Comparison of ENCODE assay signal across 23 mouse cellular contexts in the genomic region with DNA sequence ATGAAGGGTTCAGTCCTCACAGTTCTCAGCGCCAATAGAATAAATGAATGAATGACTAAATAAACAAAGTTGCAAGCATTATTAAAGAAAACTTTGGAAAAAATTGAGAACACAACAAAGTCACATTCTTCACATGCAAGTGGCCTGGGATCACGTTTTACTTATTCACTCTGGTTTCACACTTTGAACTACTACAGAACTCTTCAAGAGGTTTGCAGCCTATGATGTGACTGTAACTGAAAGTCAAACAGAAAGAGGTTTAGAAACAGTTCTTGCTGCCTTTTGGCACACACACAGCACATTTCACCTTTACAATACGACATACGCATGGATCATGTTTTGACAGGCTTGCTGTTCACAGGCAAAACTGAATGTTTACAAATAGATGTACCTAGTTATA. TPM values are rescaled to one million over a fixed set of nuclear protein-coding genes. Genes with fewer than 3 reads are reported as not detected.
DNase-seq lines count a peak whose midpoint lies in the region; ATAC-seq and TF ChIP-seq lines count a peak whose summit lies in the region.
"Had no signal": no experiment of that assay in that cellular context is flagged by ENCODE, and none has a peak within 500 bp of the region (broad histone marks: within the 10 kb centered on the region; RNA-seq: fewer than 3 reads in every experiment).

No protein-coding gene starts in this region.

- peak; percentile 62 for ATAC-seq in lung, postnatal 0 days
- ATAC-seq in megakaryocyte, adult 5-6 weeks (ENCODE audit: poor library complexity, severe bottlenecking), result no peak
- ATAC-seq: forebrain, embryonic 14.5 days; forebrain, embryonic 16.5 days had no signal

- peaks cover 4% of the 10 kb centered on the region for H3K4me1 ChIP-seq in heart, adult 2 months (ENCODE audit: control insufficient read depth, insufficient read depth, low read length)
- H3K4me1 ChIP-seq in lung, postnatal 0 days (ENCODE audit: insufficient read depth, low read depth, low read length), result no peaks in the 10 kb centered on the region
- peaks cover 7% of the 10 kb centered on the region; the same call in 1 of the 2 replicates for H3K4me1 ChIP-seq in embryonic fibroblast, embryonic 13.5 days (ENCODE audit: control insufficient read depth, insufficient read depth, low read length)
- H3K4me1 ChIP-seq: embryonic facial prominence, embryonic 10.5 days; embryonic facial prominence, embryonic 12.5 days; forebrain, embryonic 10.5 days; forebrain, embryonic 12.5 days had no signal

- no peak for TF ChIP-seq POLR2A in heart, adult 2 months (IDR thresholded peaks at IDR 0.05; ENCODE audit: insufficient read depth, low read depth, low read length)
- TF ChIP-seq POLR2A in embryonic fibroblast, embryonic 13.5 days (IDR thresholded peaks at IDR 0.05; ENCODE audit: low read depth, low read length), result no peak

- no peak for TF ChIP-seq CTCF in heart, adult 2 months (IDR thresholded peaks at IDR 0.05)
- no peak for TF ChIP-seq CTCF in lung, postnatal 0 days (IDR thresholded peaks at IDR 0.05)
- TF ChIP-seq CTCF in embryonic fibroblast, embryonic 13.5 days (IDR thresholded peaks at IDR 0.05; ENCODE audit: borderline replicate concordance, insufficient read depth, low read length), result no peak

- H3K9me3 ChIP-seq in lung, postnatal 0 days (ENCODE audit: low read length), result no peaks in the 10 kb centered on the region
- H3K9me3 ChIP-seq: embryonic facial prominence, embryonic 10.5 days; embryonic facial prominence, embryonic 12.5 days; forebrain, embryonic 10.5 days; forebrain, embryonic 12.5 days had no signal

- no peak overlapping the region for H3K4me2 ChIP-seq in lung, postnatal 0 days (replicated peaks; ENCODE audit: low read depth, low read length)
- H3K4me2 ChIP-seq: embryonic facial prominence, embryonic 12.5 days; forebrain, embryonic 12.5 days had no signal

- peak overlapping the region; percentile 84 for H3K27ac ChIP-seq in heart, adult 2 months
- peak overlapping the region; percentile 38; the same call in 1 of the 2 replicates for H3K27ac ChIP-seq in lung, postnatal 0 days (ENCODE audit: low read length)
- peak overlapping the region; percentile 78; the same call in 1 of the 2 replicates for H3K27ac ChIP-seq in embryonic fibroblast, embryonic 13.5 days (ENCODE audit: insufficient read depth, low read length)
- H3K27ac ChIP-seq: embryonic facial prominence, embryonic 10.5 days; embryonic facial prominence, embryonic 12.5 days; forebrain, embryonic 10.5 days; forebrain, embryonic 12.5 days had no signal

- no peak for DNase-seq in heart, adult 2 months
- no peak for DNase-seq in heart, adult 11 months
- peak; percentile 64 for DNase-seq in lung, postnatal 0 days (ENCODE audit: low spot score)
- no peak for DNase-seq in lung, postnatal 14 days
- DNase-seq in lung, postnatal 36 days, result peak; percentile 14
- DNase-seq in lung, postnatal 10 days, result no peak
- DNase-seq: adrenal gland, adult 2 months; adrenal gland, postnatal 10 days; adrenal gland, postnatal 25 days; cerebellum, adult 11-12 months; cerebellum, adult 2 months; cerebellum, adult 9-10 months; cerebellum, postnatal 10 days; cerebellum, postnatal 25 days had no signal

- intact Hi-C loops in heart, adult 2 months (cut with DNase I), result no loop called here

- H3K27me3 ChIP-seq in heart, adult 2 months (ENCODE audit: control insufficient read depth, insufficient read depth, low read length), result no peaks in the 10 kb centered on the region
- H3K27me3 ChIP-seq in lung, postnatal 0 days (replicated peaks; ENCODE audit: insufficient read depth, low read length), result no peaks in the 10 kb centered on the region
- H3K27me3 ChIP-seq: embryonic facial prominence, embryonic 12.5 days; forebrain, embryonic 12.5 days had no signal

- WGBS in heart, adult 2 months, result 60% methylated on average over 4 of the region's 4 CpGs
- 38% methylated on average over 4 of the region's 4 CpGs for WGBS in lung, postnatal 0 days

- no peak for TF ChIP-seq EP300 in heart, adult 2 months (IDR thresholded peaks at IDR 0.05; ENCODE audit: insufficient read depth, low read depth, low read length)
- peak; percentile 41; the same call in 1 of the 2 replicates for TF ChIP-seq EP300 in lung, postnatal 0 days (IDR thresholded peaks at IDR 0.05)

- no peaks in the 10 kb centered on the region for H3K79me2 ChIP-seq in heart, adult 2 months (replicated peaks; ENCODE audit: control insufficient read depth, insufficient read depth, low read length)

- no peak overlapping the region for H3K4me3 ChIP-seq in heart, adult 2 months
- no peak overlapping the region for H3K4me3 ChIP-seq in lung, postnatal 0 days (ENCODE audit: low read depth, low read length)
- no peak overlapping the region for H3K4me3 ChIP-seq in embryonic fibroblast, embryonic 13.5 days (ENCODE audit: insufficient read depth, low read length)
- H3K4me3 ChIP-seq: embryonic facial prominence, embryonic 10.5 days; embryonic facial prominence, embryonic 12.5 days; erythroblast, embryonic 14.5 days; forebrain, embryonic 10.5 days; forebrain, embryonic 12.5 days had no signal

- H3K9ac ChIP-seq in heart, adult 2 months (ENCODE audit: low read depth, low read length), result no peak overlapping the region
- no peak overlapping the region for H3K9ac ChIP-seq in lung, postnatal 0 days (replicated peaks; ENCODE audit: low read depth)
- H3K9ac ChIP-seq: embryonic facial prominence, embryonic 12.5 days; forebrain, embryonic 12.5 days had no signal

- peaks cover 8% of the 10 kb centered on the region for H3K36me3 ChIP-seq in heart, adult 2 months (ENCODE audit: control insufficient read depth, insufficient read depth, low read length)
- no peaks in the 10 kb centered on the region for H3K36me3 ChIP-seq in lung, postnatal 0 days (ENCODE audit: insufficient read depth, low read length)
- H3K36me3 ChIP-seq: embryonic facial prominence, embryonic 10.5 days; embryonic facial prominence, embryonic 12.5 days; forebrain, embryonic 10.5 days; forebrain, embryonic 12.5 days had no signal

RNA-seq across cellular contexts. Expression of gene Pls3, which starts 34.7 kb away (rescaled TPM):
- 10 to 100 TPM; 39.9 to 44.7 TPM for total RNA-seq in heart, adult 2 months (2021)
- polyA plus RNA-seq in heart, adult 2 months (2012; rRNA removed), result 13.5 and 34.5 TPM in 2 replicates
- polyA plus RNA-seq in lung, postnatal 0 days (2015; fragmentation: Nextera tagmentation; extraction: Ambion mirVana), result 150 and 182 TPM in 2 replicates
- polyA plus RNA-seq in embryonic fibroblast, embryonic 13.5 days (2011; ENCODE audit: insufficient read length, low read depth, missing spikeins), result 326 and 437 TPM in 2 replicates
- 2.7 and 3.2 TPM in 2 replicates for total RNA-seq in megakaryocyte, adult 5-6 weeks (2015)
- total RNA-seq in megakaryocyte, adult 5-6 weeks (2017), result 2.2 and 2.4 TPM in 2 replicates
- polyA plus RNA-seq: erythroblast, embryonic 14.5 days had no signal

Comparison
In these comparisons a context has a peak if more than half of its experiments do, and no peak if none do; other contexts are left out.
1. DNase-seq: peak in lung, postnatal 0 days (single experiment) and lung, postnatal 36 days (single experiment); none in heart, adult 2 months (0 of 2), heart, adult 11 months (single experiment), lung, postnatal 14 days (single experiment) and lung, postnatal 10 days (single experiment).
2. Peak in every context shown above with its lines, with median percentiles within 50 percentile points of each other: H3K27ac ChIP-seq.